Mouse (Mus musculus) myocyte (in vitro differentiated cells): ENCODE data around the gene Plekhj1.

Source experiments
- CEBPB ChIP-seq: IDR thresholded peaks from 2 replicates; pipeline ENCODE4 v1.6.1; 2011; ENCODE audit warnings: mild to moderate bottlenecking, moderate library complexity; ENCODE audit not compliant: poor library complexity, insufficient read depth, severe bottlenecking
- E2F4 ChIP-seq: IDR thresholded peaks from one replicate; pipeline ENCODE4 v1.6.1; 2011; ENCODE audit warnings: mild to moderate bottlenecking, control low read depth, moderate library complexity; ENCODE audit not compliant: insufficient read depth
- MAX ChIP-seq: IDR thresholded peaks from one replicate; pipeline ENCODE4 v1.6.1; 2011; ENCODE audit warnings: low read depth, mild to moderate bottlenecking, control low read depth
- MYOD1 ChIP-seq, 3 experiments: IDR thresholded peaks; one replicate each; pipeline ENCODE4 v1.6.1; 2011; ENCODE audit warnings: control low read depth in 2 of 3, low read depth in 2 of 3, mild to moderate bottlenecking in 2 of 3, moderate library complexity in 1 of 3; ENCODE audit not compliant: insufficient read length in 2 of 3, control insufficient read depth in 1 of 3
- POLR2A ChIP-seq: IDR thresholded peaks from one replicate; pipeline ENCODE4 v1.6.1; 2011; ENCODE audit warnings: low read depth, mild to moderate bottlenecking, control low read depth, moderate library complexity; ENCODE audit not compliant: insufficient read length
- SRF ChIP-seq: IDR thresholded peaks from one replicate; pipeline ENCODE4 v1.6.1; 2011; ENCODE audit warnings: low read depth; ENCODE audit not compliant: control insufficient read depth, insufficient read length
- TCF12 ChIP-seq: IDR thresholded peaks from one replicate; pipeline ENCODE4 v1.6.1; 2011; ENCODE audit warnings: mild to moderate bottlenecking, control low read depth; ENCODE audit not compliant: poor library complexity, insufficient read depth, severe bottlenecking
- USF1 ChIP-seq: IDR thresholded peaks from one replicate; pipeline ENCODE4 v1.6.1; 2011; ENCODE audit warnings: low read depth, mild to moderate bottlenecking, control low read depth, moderate library complexity

GRCm38 (mm10) chr10:80821991-80822390 lies 23.6 kb upstream of the Plekhj1 start:
- TF ChIP-seq MYOD1 (IDR thresholded peaks at IDR 0.05; ENCODE audit: control insufficient read depth in 1 of 3, insufficient read length in 2 of 3, low read depth in 2 of 3) (no peak), POLR2A (no peak), SRF (no peak), TCF12 (no peak), E2F4 (no peak), MAX (no peak), CEBPB (no peak), USF1 (no peak)
